Mouse (Mus musculus) embryonic facial prominence, embryonic 12.5 days (tissue): ENCODE measurements around the gene Arhgef18. TPM values are rescaled to one million over a fixed set of nuclear protein-coding genes. Genes with fewer than 3 reads are reported as not detected.
A peak's percentile ranks its signal among the peaks of the same experiment; 100 is the strongest.

Source experiments
- ATAC-seq: fragments of 200-750 bp; cut with Nextera tagmentation; 2 replicates; pipeline ENCODE4 v1.8.0; 2017; ENCODE audit not compliant: insufficient number of reproducible peaks, insufficient read depth, low FRiP score, low TSS enrichment
- H3K27ac ChIP-seq: fragments of 300-500 bp; sonication (generic); 2 replicates; pipeline ENCODE4 v1.5.1; 2016; ENCODE audit warnings: mild to moderate bottlenecking
- H3K27me3 ChIP-seq: fragments of 300-500 bp; sonication (generic); 2 replicates; pipeline ENCODE4 v1.6.1; 2016; ENCODE audit warnings: mild to moderate bottlenecking, moderate library complexity
- H3K36me3 ChIP-seq: fragments of 300-500 bp; sonication (generic); 2 replicates; pipeline ENCODE4 v1.6.1; 2016; ENCODE audit warnings: mild to moderate bottlenecking
- H3K4me1 ChIP-seq: fragments of 300-500 bp; sonication (generic); 2 replicates; pipeline ENCODE4 v1.6.1; 2016
- H3K4me2 ChIP-seq: fragments of 300-500 bp; sonication (generic); replicated peaks from 2 replicates; pipeline ENCODE4 v1.6.1; 2016; ENCODE audit warnings: mild to moderate bottlenecking, moderate library complexity
- H3K4me3 ChIP-seq: fragments of 300-500 bp; sonication (generic); 2 replicates; pipeline ENCODE4 v1.5.1; 2016; ENCODE audit warnings: mild to moderate bottlenecking
- H3K9ac ChIP-seq: fragments of 300-500 bp; sonication (generic); 2 replicates; pipeline ENCODE4 v1.6.1; 2016; ENCODE audit warnings: mild to moderate bottlenecking, moderate library complexity
- H3K9me3 ChIP-seq: fragments of 300-500 bp; sonication (generic); 2 replicates; pipeline ENCODE4 v1.6.1; 2016; ENCODE audit warnings: mild to moderate bottlenecking, moderate library complexity
- WGBS: fragments of 180-500 bp; shearing (Covaris S2); methylation state at CpG from one replicate; pipeline ENCODE4 v1.1.7; 2016; 5-methylcytosine and 5-hydroxymethylcytosine counted together
- polyA plus RNA-seq: library from polyadenylated mRNA; unstranded; fragments of >200 nt; fragmentation: Nextera tagmentation; extraction: Ambion mirVana; gene quantifications from 2 replicates; pipeline ENCODE4 v1.2.1, GENCODE M21; 2016

Arhgef18 gene
- polyA plus RNA-seq, 1 experiment from 2014 or later, result 13.0 TPM

DNA sequence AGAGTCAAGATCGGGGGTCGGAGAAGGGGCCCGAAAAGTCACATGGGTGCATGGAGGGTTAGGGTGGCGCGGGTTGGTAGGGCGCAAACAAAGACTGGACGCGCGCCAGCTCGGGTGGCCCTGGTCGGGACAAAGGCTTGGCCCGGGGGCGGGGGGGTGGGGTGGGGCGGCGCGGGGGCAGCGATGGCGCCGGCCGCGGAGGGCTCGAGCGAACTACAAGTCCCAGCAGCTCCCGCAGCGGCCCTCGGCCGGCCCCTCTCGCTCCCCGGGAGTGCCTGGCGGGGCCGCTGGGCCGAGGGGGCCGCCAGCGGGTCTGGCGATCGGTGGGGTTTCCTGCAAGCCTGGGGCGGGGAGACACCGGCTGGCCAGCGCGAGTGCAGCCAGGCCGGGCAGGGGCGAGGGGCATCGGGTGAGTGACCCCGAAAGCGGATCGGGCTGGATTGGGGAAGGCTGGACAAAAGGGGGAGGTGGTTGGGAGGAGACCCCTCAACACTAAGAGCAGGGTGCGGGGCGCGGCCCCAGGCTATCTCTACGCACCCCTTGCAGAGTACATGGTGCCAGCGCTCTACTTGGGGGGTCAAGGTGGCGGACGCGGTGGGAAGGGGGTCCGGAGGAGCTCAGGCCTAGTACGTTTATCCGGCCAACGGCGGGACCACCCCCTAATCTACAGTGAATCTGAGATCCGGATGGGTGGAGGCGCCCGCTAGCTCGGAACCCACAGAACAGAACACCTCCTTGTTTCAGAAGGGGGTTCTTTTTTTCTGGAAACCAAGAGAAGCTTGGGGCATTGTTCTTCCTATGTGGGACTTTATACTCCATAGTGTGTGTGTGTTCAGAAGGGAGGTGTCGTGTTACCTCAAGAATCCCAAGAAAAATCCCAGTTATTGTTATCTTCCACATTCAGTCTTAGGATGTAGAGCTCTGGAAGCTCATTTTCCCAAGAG is 100.4 kb downstream of the Arhgef18 start, which contains the start of gene Zfp358:
Gene Zfp358 (plus strand): TSS at position 238 of the 944 bp plus-strand sequence.
- Histone ChIP-seq H3K4me2 (peak within 1 kb of the TSS; percentile 53), H3K9ac (peak within 1 kb of the TSS; percentile 95), H3K27me3 (no peaks in the 10 kb centered on the region), H3K4me3 (peak within 1 kb of the TSS; percentile 87), H3K36me3 (peaks cover 35% of the 10 kb centered on the region), H3K27ac (peak within 1 kb of the TSS; percentile 93), H3K9me3 (peaks cover 19% of the 10 kb centered on the region), H3K4me1 (0 out of 2 replicates have a peak, but pooled peaks cover 6% of the 10 kb centered on the region)
- ATAC-seq, result peak; percentile 86
- 1% methylated on average over 43 of the region's 64 CpGs for WGBS

- ATAC-seq, result no peak
Measured at GRCm38 (mm10) chr8:3493845-3494208, 101.0 kb downstream of the Arhgef18 start.

GRCm38 (mm10) chr8:3495578-3496427 is 103.0 kb downstream of the Arhgef18 start:
- ATAC-seq, result no peak
- H3K4me3 ChIP-seq, result no peak overlapping the region
- H3K9ac ChIP-seq, result no peak overlapping the region
- H3K4me2 ChIP-seq, result no peak overlapping the region
- H3K36me3 ChIP-seq, result peaks cover 35% of the 10 kb centered on the region
- WGBS, result 95% methylated on average over 44 of the region's 44 CpGs
- no peaks in the 10 kb centered on the region for H3K27me3 ChIP-seq
- H3K27ac ChIP-seq, result no peak overlapping the region
- 0 out of 2 replicates have a peak, but pooled peaks cover 6% of the 10 kb centered on the region for H3K4me1 ChIP-seq
- peaks cover 19% of the 10 kb centered on the region for H3K9me3 ChIP-seq

More at GRCm38 (mm10) chr8:3493845-3494208, 101.0 kb downstream of the Arhgef18 start:
- peak overlapping the region; percentile 93 for H3K27ac ChIP-seq
- peak overlapping the region; percentile 53 for H3K4me2 ChIP-seq
- peak overlapping the region; percentile 87 for H3K4me3 ChIP-seq
- 40% methylated on average over 6 of the region's 6 CpGs for WGBS
- peaks cover 35% of the 10 kb centered on the region for H3K36me3 ChIP-seq
- peak overlapping the region; percentile 95 for H3K9ac ChIP-seq
- peaks cover 19% of the 10 kb centered on the region for H3K9me3 ChIP-seq
- no peaks in the 10 kb centered on the region for H3K27me3 ChIP-seq
- 0 out of 2 replicates have a peak, but pooled peaks cover 6% of the 10 kb centered on the region for H3K4me1 ChIP-seq

DNA sequence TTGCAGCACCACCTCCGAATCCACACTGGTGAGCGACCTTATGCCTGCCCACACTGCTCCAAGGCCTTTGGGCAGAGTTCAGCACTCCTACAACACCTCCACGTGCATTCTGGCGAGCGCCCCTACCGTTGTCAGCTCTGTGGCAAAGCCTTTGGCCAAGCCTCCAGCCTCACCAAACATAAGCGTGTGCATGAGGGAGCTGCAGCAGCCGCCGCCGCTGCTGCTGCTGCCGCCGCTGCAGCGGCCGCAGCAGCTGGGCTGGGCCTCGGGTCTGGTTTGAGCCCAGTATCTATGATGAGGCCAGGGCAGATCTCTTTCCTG is 103.6 kb downstream of the Arhgef18 start:
- Histone ChIP-seq H3K4me1 (peaks cover 11% of the 10 kb centered on the region), H3K4me2 (no peak overlapping the region), H3K9me3 (peaks cover 19% of the 10 kb centered on the region), H3K27ac (no peak overlapping the region), H3K36me3 (peaks cover 35% of the 10 kb centered on the region), H3K27me3 (no peaks in the 10 kb centered on the region), H3K9ac (no peak overlapping the region), H3K4me3 (no peak overlapping the region)
- ATAC-seq, result no peak
- WGBS, result 94% methylated on average over 15 of the region's 15 CpGs

DNA sequence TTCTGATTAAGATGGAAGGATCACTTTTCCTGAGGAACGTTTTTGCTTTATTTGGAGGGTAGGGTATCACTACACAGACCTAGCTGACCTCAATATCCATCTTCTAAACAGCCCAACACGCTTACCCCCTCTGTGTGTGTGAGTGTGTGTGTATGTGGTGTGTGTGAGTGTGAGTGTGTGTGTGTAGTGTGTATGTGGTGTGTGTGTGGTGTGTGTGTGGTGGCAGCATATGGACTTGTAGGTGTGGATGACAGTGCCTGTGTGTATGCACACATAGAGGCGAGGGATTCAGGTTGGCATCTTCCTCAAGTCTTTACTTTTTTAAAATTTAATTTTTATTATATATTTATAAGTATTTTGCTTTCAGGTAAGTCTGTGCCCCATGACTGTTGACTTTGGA is 105.8 kb downstream of the Arhgef18 start:
- Histone ChIP-seq H3K9ac (no peak overlapping the region), H3K27ac (no peak overlapping the region), H3K27me3 (no peaks in the 10 kb centered on the region), H3K9me3 (peaks cover 19% of the 10 kb centered on the region), H3K4me1 (peaks cover 17% of the 10 kb centered on the region), H3K4me3 (no peak overlapping the region), H3K4me2 (no peak overlapping the region), H3K36me3 (peaks cover 35% of the 10 kb centered on the region)
- 89% methylated on average over 3 of the region's 3 CpGs for WGBS
- ATAC-seq, result no peak

DNA sequence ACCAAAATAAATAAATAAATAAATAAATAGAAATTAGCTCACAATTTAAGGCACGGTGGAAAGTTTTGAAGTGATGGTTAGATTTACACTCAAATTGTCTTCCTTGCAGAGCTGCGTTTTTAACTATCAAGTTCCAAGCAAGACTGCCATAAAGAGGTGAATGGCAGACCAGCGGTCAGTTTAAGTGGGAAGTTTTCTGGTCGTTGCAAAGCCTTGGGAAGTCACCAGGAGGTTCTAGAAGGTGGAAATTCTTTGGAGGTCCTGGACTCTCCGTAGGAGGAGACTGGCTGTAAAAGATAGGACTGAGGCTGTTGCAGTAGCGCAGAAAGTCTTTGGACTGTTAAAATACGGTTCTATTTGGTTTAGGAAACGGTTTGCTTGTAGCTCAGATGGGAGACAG is 106.9 kb downstream of the Arhgef18 start:
- peaks cover 16% of the 10 kb centered on the region for H3K9me3 ChIP-seq
- H3K27ac ChIP-seq, result peak overlapping the region; percentile 94
- H3K27me3 ChIP-seq, result no peaks in the 10 kb centered on the region
- H3K4me1 ChIP-seq, result peaks cover 11% of the 10 kb centered on the region
- peak overlapping the region; percentile 83 for H3K4me3 ChIP-seq
- H3K4me2 ChIP-seq, result peak overlapping the region; percentile 66
- 0 out of 2 replicates have a peak, but pooled peaks have one; percentile 0 for ATAC-seq
- peaks cover 29% of the 10 kb centered on the region for H3K36me3 ChIP-seq
- WGBS, result 9% methylated on average over 8 of the region's 8 CpGs
- peak overlapping the region; percentile 78 for H3K9ac ChIP-seq

- peak within 1 kb of the TSS; percentile 83 for H3K4me3 ChIP-seq
- H3K27ac ChIP-seq, result peak within 1 kb of the TSS; percentile 94
- H3K27me3 ChIP-seq, result no peaks in the 10 kb centered on the region
- ATAC-seq, result peak; percentile 83
- WGBS, result under 1% methylated on average over 68 of the region's 70 CpGs
- peak within 1 kb of the TSS; percentile 66 for H3K4me2 ChIP-seq
- peaks cover 11% of the 10 kb centered on the region for H3K4me1 ChIP-seq
- H3K9me3 ChIP-seq, result peaks cover 10% of the 10 kb centered on the region
- peaks cover 23% of the 10 kb centered on the region for H3K36me3 ChIP-seq
- peak within 1 kb of the TSS; percentile 78 for H3K9ac ChIP-seq
Measured at GRCm38 (mm10) chr8:3500235-3501090, 107.7 kb downstream of the Arhgef18 start, which contains the start of gene Mcoln1. Gene Mcoln1 (plus strand): TSS chr8:3500457.

DNA sequence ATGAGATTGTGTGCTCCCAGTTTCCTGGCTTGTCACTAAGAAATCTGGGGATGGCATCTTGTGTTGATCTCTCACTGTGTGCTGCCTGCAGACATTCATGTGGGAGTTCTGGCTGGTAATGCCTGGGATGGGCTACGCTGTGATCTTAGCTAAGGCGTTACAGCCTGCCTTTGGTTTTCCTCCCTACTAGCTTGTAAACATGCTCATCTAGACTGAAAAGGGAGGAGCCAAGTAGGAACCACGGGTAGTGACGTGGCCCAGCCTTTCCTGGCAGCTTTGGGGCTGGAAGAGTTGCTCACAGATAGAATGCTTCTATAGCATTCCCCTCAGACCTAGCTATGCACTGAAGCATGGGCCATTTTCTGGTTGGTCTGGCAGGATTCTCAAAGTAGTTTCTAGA is 109.4 kb downstream of the Arhgef18 start:
- 69% methylated on average over 4 of the region's 4 CpGs for WGBS
- H3K27ac ChIP-seq, result no peak overlapping the region
- H3K9ac ChIP-seq, result no peak overlapping the region
- ATAC-seq, result no peak
- H3K4me3 ChIP-seq, result no peak overlapping the region
- peaks cover 23% of the 10 kb centered on the region for H3K36me3 ChIP-seq
- peaks cover 11% of the 10 kb centered on the region for H3K4me1 ChIP-seq
- H3K4me2 ChIP-seq, result 0 out of 2 replicates have a peak overlapping the region, but pooled peaks have one; percentile 1
- H3K27me3 ChIP-seq, result no peaks in the 10 kb centered on the region
- no peaks in the 10 kb centered on the region for H3K9me3 ChIP-seq

Other genes with a start within 250 kb of the Arhgef18 start
- 38.1 and 39.6 TPM in 2 replicates for gene Insr, start 113.4 kb upstream of the Arhgef18 start, polyA plus RNA-seq
- not detected in 2 replicates for gene A430078G23Rik, start 39.6 kb upstream of the Arhgef18 start, polyA plus RNA-seq
- 5.0 and 6.1 TPM in 2 replicates for gene Pex11g, start 74.7 kb downstream of the Arhgef18 start, polyA plus RNA-seq
- 0.10 TPM in 1 of 2 replicates, not detected in the other for gene Tex45, start 77.9 kb downstream of the Arhgef18 start, polyA plus RNA-seq
- 66.4 and 67.9 TPM in 2 replicates for gene Zfp358, start 100.1 kb downstream of the Arhgef18 start, polyA plus RNA-seq
- gene Mcoln1, start 107.5 kb downstream of the Arhgef18 start, polyA plus RNA-seq, result 62.0 and 66.2 TPM in 2 replicates
- gene Pnpla6, start 122.4 kb downstream of the Arhgef18 start, polyA plus RNA-seq, result 29.0 and 29.6 TPM in 2 replicates
- 1.8 TPM in 2 replicates for gene C330021F23Rik, start 175.0 kb downstream of the Arhgef18 start, polyA plus RNA-seq
- gene Camsap3, start 194.3 kb downstream of the Arhgef18 start, polyA plus RNA-seq, result 9.1 and 10.0 TPM in 2 replicates
- 65.1 and 66.7 TPM in 2 replicates for gene Xab2, start 228.3 kb downstream of the Arhgef18 start, polyA plus RNA-seq
- gene Pet100, start 228.5 kb downstream of the Arhgef18 start, polyA plus RNA-seq, result 103 and 110 TPM in 2 replicates
- 1.5 and 2.0 TPM in 2 replicates for gene Pcp2, start 232.5 kb downstream of the Arhgef18 start, polyA plus RNA-seq
- 27.4 and 28.8 TPM in 2 replicates for gene Stxbp2, start 237.9 kb downstream of the Arhgef18 start, polyA plus RNA-seq